Mouse (Mus musculus) lung, embryonic 16.5 days (tissue): ENCODE measurements around the gene Jazf1. TPM values are rescaled to one million over a fixed set of nuclear protein-coding genes. Genes with fewer than 3 reads are reported as not detected.

Experiments used
- ATAC-seq: fragments of 200-750 bp; cut with Nextera tagmentation; 2 replicates; pipeline ENCODE4 v1.8.0; 2017; ENCODE audit warnings: low read depth, mild to moderate bottlenecking, moderate library complexity
- H3K27ac ChIP-seq: fragments of 300-500 bp; sonication (generic); 2 replicates; pipeline ENCODE4 v1.5.1; 2014; ENCODE audit warnings: mild to moderate bottlenecking, control low read depth, low read length
- H3K27me3 ChIP-seq: fragments of 300-500 bp; sonication (generic); 2 replicates; pipeline ENCODE4 v1.6.1; 2014; ENCODE audit warnings: low read depth, low read length, mixed read lengths; ENCODE audit not compliant: control insufficient read depth, insufficient read depth
- H3K36me3 ChIP-seq: fragments of 300-500 bp; sonication (generic); 2 replicates; pipeline ENCODE4 v1.6.1; 2014; ENCODE audit warnings: low read length; ENCODE audit not compliant: control insufficient read depth, insufficient read depth
- H3K4me1 ChIP-seq: fragments of 300-500 bp; sonication (generic); replicated peaks from 2 replicates; pipeline ENCODE4 v1.6.1; 2014; ENCODE audit warnings: low read length, mixed read lengths; ENCODE audit not compliant: control insufficient read depth, insufficient read depth
- H3K4me2 ChIP-seq: fragments of 300-500 bp; sonication (generic); 2 replicates; pipeline ENCODE4 v1.6.1; 2014; ENCODE audit warnings: low read depth, low read length, control low read depth
- H3K4me3 ChIP-seq: fragments of 300-500 bp; sonication (generic); 2 replicates; pipeline ENCODE4 v1.5.1; 2014; ENCODE audit warnings: mild to moderate bottlenecking, low read length, control low read depth
- H3K9ac ChIP-seq: fragments of 300-500 bp; sonication (generic); 2 replicates; pipeline ENCODE4 v1.6.1; 2014; ENCODE audit warnings: low read length, control low read depth
- H3K9me3 ChIP-seq: fragments of 300-500 bp; sonication (generic); 2 replicates; pipeline ENCODE4 v1.6.1; 2016; ENCODE audit warnings: low read length; ENCODE audit not compliant: control insufficient read depth
- WGBS: fragments of 180-500 bp; shearing (Covaris S2); extraction: QIAGEN DNeasy Blood & Tissue Kit; methylation state at CpG from one replicate; pipeline ENCODE4 v1.1.7; 2014; 5-methylcytosine and 5-hydroxymethylcytosine counted together
- polyA plus RNA-seq: library from polyadenylated mRNA; unstranded; fragments of >200 nt; fragmentation: Nextera tagmentation; extraction: Ambion mirVana; gene quantifications from 2 replicates; pipeline ENCODE4 v1.2.1, GENCODE M21; 2015

Gene Jazf1
- polyA plus RNA-seq, 1 experiment from 2014 or later, result 5.3 TPM

- no peak for ATAC-seq
- Histone ChIP-seq H3K27ac (no peak overlapping the region), H3K36me3 (peaks cover 2% of the 10 kb centered on the region; the same call in 1 of the 2 replicates), H3K9ac (no peak overlapping the region), H3K9me3 (no peaks in the 10 kb centered on the region), H3K4me3 (no peak overlapping the region), H3K27me3 (no peaks in the 10 kb centered on the region), H3K4me1 (no peaks in the 10 kb centered on the region), H3K4me2 (no peak overlapping the region)
- 75% methylated on average over 8 of the region's 8 CpGs for WGBS
Measured at GRCm38 (mm10) chr6:52775956-52776355, 292.5 kb downstream of the Jazf1 start.

DNA sequence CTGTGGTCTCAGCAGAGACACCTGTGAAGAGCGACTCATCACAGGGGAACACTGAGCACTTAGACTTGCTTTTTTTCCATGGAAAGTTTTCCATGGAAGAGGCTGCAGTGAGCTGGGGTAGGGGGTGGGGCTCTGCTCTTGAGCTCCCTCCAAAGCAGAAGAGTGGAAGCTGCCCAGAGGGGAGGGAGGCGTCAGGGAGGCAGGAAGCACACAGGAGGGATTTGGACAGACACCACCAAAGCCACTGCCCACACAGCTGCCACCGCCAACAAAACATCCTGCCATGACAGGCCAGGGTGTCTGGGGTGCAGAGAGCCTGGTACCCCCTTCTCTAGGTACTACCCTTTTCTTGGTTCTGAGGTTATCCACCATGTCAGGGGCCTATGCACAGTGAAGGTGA lies 293.1 kb downstream of the Jazf1 start:
- Histone ChIP-seq H3K4me1 (no peaks in the 10 kb centered on the region), H3K4me3 (no peak overlapping the region), H3K36me3 (peaks cover 2% of the 10 kb centered on the region; the same call in 1 of the 2 replicates), H3K27me3 (no peaks in the 10 kb centered on the region), H3K9ac (no peak overlapping the region), H3K9me3 (no peaks in the 10 kb centered on the region), H3K27ac (no peak overlapping the region), H3K4me2 (no peak overlapping the region)
- ATAC-seq, result no peak
- WGBS, result 64% methylated on average over 3 of the region's 3 CpGs

DNA sequence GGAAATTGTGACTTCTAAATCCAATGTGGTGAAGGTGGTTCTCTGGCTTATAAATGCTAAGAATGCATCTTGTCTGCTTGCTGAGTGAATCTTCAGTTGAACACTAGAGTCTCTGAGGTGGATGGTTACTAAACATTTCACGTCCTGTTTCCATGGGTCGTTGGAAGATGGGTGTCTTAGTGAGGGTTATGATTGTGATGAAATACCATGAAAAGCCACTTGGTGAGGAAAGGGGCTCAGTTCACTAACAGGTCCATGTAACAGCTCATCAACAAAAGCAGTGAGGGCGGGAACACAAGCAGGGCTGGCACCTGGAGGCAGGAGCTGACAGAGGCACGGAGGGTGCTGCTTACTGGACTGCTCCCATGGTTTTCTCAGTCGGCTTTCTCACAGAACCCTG lies 295.3 kb downstream of the Jazf1 start:
- no peak for ATAC-seq
- H3K4me1 ChIP-seq, result no peaks in the 10 kb centered on the region
- H3K27me3 ChIP-seq, result no peaks in the 10 kb centered on the region
- peaks cover 11% of the 10 kb centered on the region for H3K36me3 ChIP-seq
- H3K27ac ChIP-seq, result no peak overlapping the region
- WGBS, result 67% methylated on average over 5 of the region's 5 CpGs
- H3K4me3 ChIP-seq, result no peak overlapping the region
- no peaks in the 10 kb centered on the region for H3K9me3 ChIP-seq
- H3K9ac ChIP-seq, result no peak overlapping the region
- no peak overlapping the region for H3K4me2 ChIP-seq

DNA sequence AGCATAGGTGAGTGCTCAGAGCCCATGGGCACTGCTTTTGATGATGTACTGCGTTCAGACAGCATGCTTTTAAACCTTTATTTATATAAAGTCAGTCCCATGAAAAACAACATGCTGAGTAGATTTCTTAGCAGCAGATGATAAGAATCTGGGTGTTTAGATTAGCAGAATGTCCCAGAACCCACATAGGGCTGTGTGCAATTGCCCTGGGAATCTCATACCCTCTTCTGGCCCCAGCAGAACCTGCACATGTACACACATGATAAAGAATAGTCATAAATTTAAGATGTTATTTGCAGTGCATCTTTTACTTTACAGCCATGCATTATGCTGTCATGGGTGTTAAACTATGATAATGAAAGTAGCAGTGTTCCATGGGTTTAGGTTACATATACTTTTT lies 297.6 kb downstream of the Jazf1 start:
- H3K27ac ChIP-seq, result no peak overlapping the region

DNA sequence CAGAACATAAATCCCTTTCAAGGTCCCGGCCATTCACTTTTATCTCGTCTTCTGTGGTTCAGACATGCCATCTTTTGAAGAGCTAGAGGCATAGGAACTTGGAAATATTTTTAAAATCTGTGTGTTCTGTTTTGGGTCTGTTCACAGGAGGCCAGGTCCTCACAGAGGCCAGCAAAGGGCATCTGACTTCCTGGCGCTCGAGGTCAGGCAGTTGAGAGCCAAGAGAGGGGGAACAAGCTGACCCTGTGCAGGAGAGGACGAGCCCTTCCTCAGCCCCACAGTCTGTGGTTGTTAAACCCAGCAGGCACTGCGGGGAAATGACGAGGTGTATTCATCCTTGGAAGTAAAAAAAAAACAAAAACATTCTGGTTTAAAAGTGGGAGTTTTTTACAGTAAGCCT lies 303.2 kb downstream of the Jazf1 start:
- Histone ChIP-seq H3K4me1 (no peaks in the 10 kb centered on the region), H3K27ac (no peak overlapping the region), H3K36me3 (peaks cover 29% of the 10 kb centered on the region), H3K27me3 (no peaks in the 10 kb centered on the region), H3K9me3 (no peaks in the 10 kb centered on the region), H3K4me3 (no peak overlapping the region), H3K9ac (no peak overlapping the region), H3K4me2 (no peak overlapping the region)
- no peak for ATAC-seq
- WGBS, result 67% methylated on average over 7 of the region's 7 CpGs

More for the DNA sequence above, 297.6 kb downstream of the Jazf1 start:
- WGBS, result 45% methylated on average over 1 of the region's 1 CpGs
- Histone ChIP-seq H3K9me3 (no peaks in the 10 kb centered on the region), H3K27me3 (no peaks in the 10 kb centered on the region), H3K4me2 (no peak overlapping the region), H3K9ac (no peak overlapping the region), H3K4me3 (no peak overlapping the region), H3K36me3 (peaks cover 25% of the 10 kb centered on the region), H3K4me1 (no peaks in the 10 kb centered on the region)
- ATAC-seq, result no peak

DNA sequence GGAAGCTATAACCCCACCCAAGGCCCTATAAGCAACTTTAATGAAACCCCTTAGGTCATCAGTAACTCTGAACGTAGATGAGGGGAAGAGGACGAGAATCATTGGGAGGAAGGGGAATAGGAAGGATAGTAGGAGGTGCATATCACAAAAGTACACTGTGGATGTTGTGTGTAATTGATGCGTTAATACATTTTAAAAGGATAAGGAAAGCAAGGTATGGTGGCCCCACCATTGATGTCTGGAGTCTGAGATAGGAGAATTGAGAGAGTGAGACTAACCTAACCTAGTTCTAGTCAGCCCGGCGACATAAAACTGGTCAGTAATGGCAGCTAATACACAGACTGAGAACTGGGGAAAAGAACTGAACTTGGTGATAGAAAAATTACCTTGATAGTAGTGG lies 315.6 kb downstream of the Jazf1 start:
- Histone ChIP-seq H3K9ac (no peak overlapping the region), H3K9me3 (no peaks in the 10 kb centered on the region), H3K4me2 (no peak overlapping the region), H3K4me3 (no peak overlapping the region), H3K27ac (no peak overlapping the region), H3K4me1 (no peaks in the 10 kb centered on the region), H3K36me3 (peaks cover 15% of the 10 kb centered on the region), H3K27me3 (no peaks in the 10 kb centered on the region)
- 94% methylated on average over 5 of the region's 5 CpGs for WGBS
- ATAC-seq, result no peak

- Histone ChIP-seq H3K4me2 (no peak overlapping the region), H3K27ac (no peak overlapping the region), H3K36me3 (peaks cover 18% of the 10 kb centered on the region), H3K9me3 (no peaks in the 10 kb centered on the region), H3K4me1 (no peaks in the 10 kb centered on the region), H3K27me3 (no peaks in the 10 kb centered on the region), H3K9ac (no peak overlapping the region), H3K4me3 (no peak overlapping the region)
- no peak for ATAC-seq
- 86% methylated on average over 2 of the region's 2 CpGs for WGBS
Measured at GRCm38 (mm10) chr6:52734630-52735029, 333.8 kb downstream of the Jazf1 start.

- H3K4me3 ChIP-seq, result no peak overlapping the region
- no peak overlapping the region for H3K27ac ChIP-seq
- no peak overlapping the region for H3K9ac ChIP-seq
- no peaks in the 10 kb centered on the region for H3K27me3 ChIP-seq
- H3K4me1 ChIP-seq, result no peaks in the 10 kb centered on the region
- no peaks in the 10 kb centered on the region for H3K9me3 ChIP-seq
- no peak overlapping the region for H3K4me2 ChIP-seq
- ATAC-seq, result peak; percentile 45; the same call in 1 of the 2 replicates
- 28% methylated on average over 4 of the region's 4 CpGs for WGBS
- peaks cover 13% of the 10 kb centered on the region for H3K36me3 ChIP-seq
Measured at GRCm38 (mm10) chr6:52730338-52730737, 338.1 kb downstream of the Jazf1 start.

- no peaks in the 10 kb centered on the region for H3K9me3 ChIP-seq
- WGBS, result 43% methylated on average over 8 of the region's 8 CpGs
Measured at GRCm38 (mm10) chr6:52724805-52725439, 343.5 kb downstream of the Jazf1 start.

More at GRCm38 (mm10) chr6:52724805-52725439, 343.5 kb downstream of the Jazf1 start:
- no peak overlapping the region for H3K9ac ChIP-seq
- no peak overlapping the region for H3K4me2 ChIP-seq
- no peak for ATAC-seq
- peaks cover 13% of the 10 kb centered on the region for H3K36me3 ChIP-seq
- no peaks in the 10 kb centered on the region for H3K27me3 ChIP-seq
- no peak overlapping the region for H3K4me3 ChIP-seq
- peaks cover 4% of the 10 kb centered on the region for H3K4me1 ChIP-seq
- H3K27ac ChIP-seq, result no peak overlapping the region
